Mouse (Mus musculus) heart, embryonic 15.5 days (tissue): ENCODE results near the gene Stat2. TPM values are rescaled to one million over a fixed set of nuclear protein-coding genes. Genes with fewer than 3 reads are reported as not detected.

Source experiments
- ATAC-seq: fragments of 200-750 bp; cut with Nextera tagmentation; replicated peaks from 2 replicates; pipeline ENCODE4 v1.8.0; 2017; ENCODE audit warnings: low read depth, moderate TSS enrichment; ENCODE audit not compliant: insufficient number of reproducible peaks, insufficient read depth, low FRiP score
- H3K27ac ChIP-seq: fragments of 300-500 bp; sonication (generic); 2 replicates; pipeline ENCODE4 v1.5.1; 2015; ENCODE audit warnings: mild to moderate bottlenecking, inconsistent platforms
- H3K27me3 ChIP-seq: fragments of 300-500 bp; sonication (generic); 2 replicates; pipeline ENCODE4 v1.6.1; 2015; ENCODE audit warnings: inconsistent platforms
- H3K36me3 ChIP-seq: fragments of 300-500 bp; sonication (generic); 2 replicates; pipeline ENCODE4 v1.6.1; 2015; ENCODE audit warnings: mild to moderate bottlenecking, inconsistent platforms
- H3K4me1 ChIP-seq: fragments of 300-500 bp; sonication (generic); replicated peaks from 2 replicates; pipeline ENCODE4 v1.6.1; 2015; ENCODE audit warnings: inconsistent platforms
- H3K4me2 ChIP-seq: fragments of 300-500 bp; sonication (generic); 2 replicates; pipeline ENCODE4 v1.6.1; 2015; ENCODE audit warnings: inconsistent platforms, mild to moderate bottlenecking, moderate library complexity
- H3K4me3 ChIP-seq: fragments of 300-500 bp; sonication (generic); 2 replicates; pipeline ENCODE4 v1.5.1; 2015; ENCODE audit warnings: mild to moderate bottlenecking, inconsistent platforms
- H3K9ac ChIP-seq: fragments of 300-500 bp; sonication (generic); 2 replicates; pipeline ENCODE4 v1.6.1; 2015; ENCODE audit warnings: mild to moderate bottlenecking, inconsistent platforms
- H3K9me3 ChIP-seq: fragments of 300-500 bp; sonication (generic); replicated peaks from 2 replicates; pipeline ENCODE4 v1.6.1; 2016; ENCODE audit warnings: inconsistent platforms
- WGBS: fragments of 180-500 bp; shearing (Covaris S2); methylation state at CpG from one replicate; pipeline ENCODE4 v1.1.7; 2015; ENCODE audit warnings: mixed read lengths; 5-methylcytosine and 5-hydroxymethylcytosine counted together
- polyA plus RNA-seq: library from polyadenylated mRNA; unstranded; fragments of >200 nt; fragmentation: Nextera tagmentation; extraction: Ambion mirVana; gene quantifications from 2 replicates; pipeline ENCODE4 v1.2.1, GENCODE M21; 2015

The Stat2 gene
- polyA plus RNA-seq, 1 experiment from 2014 or later, result 9.6 TPM

DNA sequence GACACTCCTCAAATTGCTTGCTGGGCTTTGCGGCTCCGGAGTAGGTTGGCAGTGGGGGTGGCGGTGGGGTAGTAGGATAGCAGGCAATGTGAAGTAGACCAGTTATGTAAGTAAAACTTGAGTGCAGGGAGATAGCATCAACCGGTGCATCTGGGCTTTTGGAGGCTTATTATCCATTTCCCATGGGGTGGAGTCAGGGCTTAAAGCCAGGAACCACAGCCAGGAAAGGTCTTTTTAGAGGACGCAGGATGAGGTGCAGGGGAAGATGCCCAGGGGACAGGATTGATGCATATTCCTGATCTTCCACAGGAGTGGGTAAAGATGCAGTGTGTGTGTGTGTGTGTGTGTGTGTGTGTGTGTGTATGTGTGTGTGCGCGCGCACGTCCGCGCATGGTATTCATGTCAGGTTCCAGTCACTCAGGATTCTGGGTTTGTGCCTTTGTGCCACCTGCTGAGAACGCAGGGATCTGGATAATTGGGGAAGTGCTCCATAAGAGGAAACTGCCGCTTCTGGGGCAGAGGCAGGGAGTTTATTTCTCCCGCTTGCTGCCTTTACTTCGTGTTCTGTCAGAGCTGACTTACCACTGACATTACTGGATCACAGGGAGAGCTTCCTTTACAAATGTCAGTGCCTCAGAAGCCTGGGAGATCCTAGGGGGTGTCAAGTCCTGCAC lies 32.4 kb upstream of the Stat2 start:
- no peak for ATAC-seq
- WGBS, result 75% methylated on average over 15 of the region's 15 CpGs
- Histone ChIP-seq H3K27me3 (no peaks in the 10 kb centered on the region), H3K27ac (no peak overlapping the region), H3K9me3 (no peaks in the 10 kb centered on the region), H3K4me2 (no peak overlapping the region), H3K9ac (no peak overlapping the region), H3K36me3 (peaks cover 24% of the 10 kb centered on the region), H3K4me3 (no peak overlapping the region), H3K4me1 (peaks cover 8% of the 10 kb centered on the region)

- peaks cover 12% of the 10 kb centered on the region for H3K4me1 ChIP-seq
- no peak overlapping the region for H3K4me2 ChIP-seq
- 87% methylated on average over 4 of the region's 4 CpGs for WGBS
- H3K9me3 ChIP-seq, result no peaks in the 10 kb centered on the region
- no peaks in the 10 kb centered on the region for H3K27me3 ChIP-seq
- no peak overlapping the region for H3K9ac ChIP-seq
- H3K4me3 ChIP-seq, result no peak overlapping the region
- ATAC-seq, result no peak
- no peak overlapping the region for H3K27ac ChIP-seq
- peaks cover 29% of the 10 kb centered on the region for H3K36me3 ChIP-seq
Measured at GRCm38 (mm10) chr10:128239140-128239539, 31.2 kb upstream of the Stat2 start.

- H3K9me3 ChIP-seq, result no peaks in the 10 kb centered on the region
- ATAC-seq, result no peak
- no peaks in the 10 kb centered on the region for H3K27me3 ChIP-seq
- H3K4me1 ChIP-seq, result peaks cover 12% of the 10 kb centered on the region
- H3K27ac ChIP-seq, result no peak overlapping the region
- WGBS, result 69% methylated on average over 18 of the region's 18 CpGs
- H3K4me3 ChIP-seq, result no peak overlapping the region
- H3K9ac ChIP-seq, result no peak overlapping the region
- no peak overlapping the region for H3K4me2 ChIP-seq
- H3K36me3 ChIP-seq, result peaks cover 36% of the 10 kb centered on the region
Measured at GRCm38 (mm10) chr10:128240131-128240530, 30.2 kb upstream of the Stat2 start.

DNA sequence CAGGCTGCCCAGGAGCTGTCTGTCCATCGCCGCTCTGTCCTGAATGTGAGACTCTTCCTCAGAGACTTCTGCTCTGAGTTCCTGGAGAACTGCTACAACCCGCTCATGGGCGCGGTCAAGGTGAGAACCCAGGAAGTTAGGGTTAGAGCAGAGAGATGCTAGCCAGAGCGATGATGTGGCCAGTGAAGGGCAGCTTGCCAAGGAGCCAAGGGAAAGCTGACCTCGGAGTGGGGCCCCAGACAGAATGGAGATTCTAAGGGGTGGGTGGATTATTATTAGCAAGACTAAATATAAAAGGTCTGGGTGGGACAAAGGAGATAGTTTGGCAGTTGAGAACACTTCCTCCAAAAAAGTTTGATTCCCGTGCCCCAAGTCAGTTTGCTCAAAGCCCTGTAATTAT lies 27.1 kb upstream of the Stat2 start:
- Histone ChIP-seq H3K4me1 (peaks cover 7% of the 10 kb centered on the region), H3K9me3 (no peaks in the 10 kb centered on the region), H3K4me2 (no peak overlapping the region), H3K4me3 (no peak overlapping the region), H3K9ac (no peak overlapping the region), H3K27ac (peak overlapping the region; percentile 34), H3K27me3 (no peaks in the 10 kb centered on the region), H3K36me3 (peaks cover 56% of the 10 kb centered on the region)
- WGBS, result 77% methylated on average over 8 of the region's 8 CpGs
- ATAC-seq, result no peak

- H3K4me2 ChIP-seq, result no peak overlapping the region
- peaks cover 62% of the 10 kb centered on the region for H3K36me3 ChIP-seq
- H3K27me3 ChIP-seq, result no peaks in the 10 kb centered on the region
- no peak for ATAC-seq
- no peak overlapping the region for H3K4me3 ChIP-seq
- H3K9me3 ChIP-seq, result no peaks in the 10 kb centered on the region
- 92% methylated on average over 15 of the region's 15 CpGs for WGBS
- no peak overlapping the region for H3K9ac ChIP-seq
- H3K27ac ChIP-seq, result no peak overlapping the region
- peaks cover 7% of the 10 kb centered on the region for H3K4me1 ChIP-seq
Measured at GRCm38 (mm10) chr10:128244121-128244520, 26.2 kb upstream of the Stat2 start.

GRCm38 (mm10) chr10:128247020-128247732 lies 23.2 kb upstream of the Stat2 start:
- Histone ChIP-seq H3K27ac (peak overlapping the region; percentile 59), H3K36me3 (peaks cover 69% of the 10 kb centered on the region), H3K4me2 (peak overlapping the region; percentile 47), H3K27me3 (no peaks in the 10 kb centered on the region), H3K9me3 (no peaks in the 10 kb centered on the region), H3K9ac (no peak overlapping the region), H3K4me3 (peak overlapping the region; percentile 26), H3K4me1 (peaks cover 7% of the 10 kb centered on the region)
- WGBS, result 71% methylated on average over 17 of the region's 17 CpGs
- ATAC-seq, result no peak

DNA sequence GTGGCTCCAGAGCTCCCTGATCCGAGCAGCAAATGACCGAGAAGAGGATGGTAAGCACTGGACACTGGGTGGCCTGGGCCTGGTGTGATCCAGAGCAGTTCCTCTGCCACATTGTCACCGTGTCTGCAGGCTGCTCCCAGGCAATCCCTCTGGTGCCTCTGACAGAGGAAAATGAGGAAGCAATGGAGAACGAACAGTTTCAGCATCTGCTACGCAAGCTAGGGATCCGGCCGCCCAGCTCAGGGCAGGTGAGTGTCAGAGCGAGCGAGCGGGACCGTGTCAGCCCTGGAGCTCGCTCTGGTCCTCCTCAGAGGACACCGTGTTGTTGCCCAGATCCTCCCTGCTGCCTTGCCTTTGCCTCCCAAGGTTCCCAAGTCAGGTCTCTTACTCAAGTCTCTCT lies 19.8 kb upstream of the Stat2 start:
- H3K36me3 ChIP-seq, result peaks cover 58% of the 10 kb centered on the region
- 94% methylated on average over 13 of the region's 13 CpGs for WGBS

DNA sequence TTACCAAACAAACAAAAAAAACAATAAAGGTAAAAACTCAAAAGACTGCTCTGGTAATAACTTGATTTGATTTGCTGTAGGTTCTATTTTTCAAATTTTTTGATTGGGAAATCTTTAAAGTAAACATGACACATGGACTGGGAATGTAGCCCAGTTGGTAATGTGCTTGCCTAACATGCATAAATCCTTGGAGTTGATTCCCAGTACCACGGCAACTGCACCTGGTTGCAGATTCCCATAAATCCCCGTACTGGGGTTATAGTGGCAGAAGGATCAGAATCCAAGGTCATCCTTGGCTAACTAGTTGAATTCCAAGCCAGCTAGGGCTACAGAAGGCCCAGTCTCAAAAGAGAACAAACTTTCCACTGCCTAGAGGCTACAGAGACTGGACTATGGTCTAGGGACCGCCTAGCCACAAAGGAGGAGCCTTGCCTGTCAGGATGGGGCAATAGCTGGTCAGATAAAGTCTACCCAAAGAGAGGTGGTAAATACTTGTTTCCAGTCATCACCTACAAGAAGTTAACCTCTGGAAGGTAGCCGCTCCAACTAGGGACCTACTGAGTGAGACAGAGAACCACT lies 16.6 kb upstream of the Stat2 start, which contains the start of gene Apon:
Gene Apon (plus strand): TSS at position 420 of the 579 bp plus-strand sequence.
- ATAC-seq, result no peak
- no peak within 1 kb of the TSS for H3K27ac ChIP-seq
- 79% methylated on average over 4 of the region's 4 CpGs for WGBS
- H3K36me3 ChIP-seq, result peaks cover 39% of the 10 kb centered on the region
- H3K9ac ChIP-seq, result no peak within 1 kb of the TSS
- H3K4me2 ChIP-seq, result no peak within 1 kb of the TSS
- no peaks in the 10 kb centered on the region for H3K27me3 ChIP-seq
- H3K4me1 ChIP-seq, result no peaks in the 10 kb centered on the region
- H3K4me3 ChIP-seq, result no peak within 1 kb of the TSS
- no peaks in the 10 kb centered on the region for H3K9me3 ChIP-seq

More for the DNA sequence above, 19.8 kb upstream of the Stat2 start:
- Histone ChIP-seq H3K4me2 (no peak overlapping the region), H3K9ac (no peak overlapping the region), H3K27ac (no peak overlapping the region), H3K4me1 (no peaks in the 10 kb centered on the region), H3K27me3 (no peaks in the 10 kb centered on the region), H3K9me3 (no peaks in the 10 kb centered on the region), H3K4me3 (no peak overlapping the region)
- ATAC-seq, result no peak

DNA sequence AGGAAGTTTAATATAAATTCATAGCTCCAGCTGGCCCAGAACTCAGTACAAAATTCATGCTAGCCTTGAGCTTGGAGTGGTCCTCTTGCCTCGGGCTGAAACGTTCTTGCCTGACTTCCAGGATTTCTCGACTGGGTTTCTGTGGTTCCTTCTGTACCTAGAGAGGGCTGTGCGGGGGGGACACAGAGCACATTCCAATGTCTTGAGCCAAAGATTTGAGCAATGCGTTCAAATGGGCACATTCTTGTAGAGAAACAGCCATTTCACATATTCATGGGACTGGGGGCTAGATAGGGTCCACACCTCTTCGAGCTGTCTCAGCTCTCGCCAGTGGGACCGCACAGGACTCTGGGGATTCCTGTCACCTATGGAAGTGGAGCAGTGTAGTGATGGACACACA lies 14.4 kb upstream of the Stat2 start:
- no peak for ATAC-seq
- 86% methylated on average over 8 of the region's 8 CpGs for WGBS

GRCm38 (mm10) chr10:128256328-128256727 lies 14.0 kb upstream of the Stat2 start:
- H3K4me1 ChIP-seq, result no peaks in the 10 kb centered on the region
- H3K4me2 ChIP-seq, result no peak overlapping the region
- H3K27me3 ChIP-seq, result no peaks in the 10 kb centered on the region
- H3K27ac ChIP-seq, result no peak overlapping the region
- ATAC-seq, result no peak
- 85% methylated on average over 8 of the region's 8 CpGs for WGBS
- H3K4me3 ChIP-seq, result no peak overlapping the region
- H3K36me3 ChIP-seq, result peaks cover 15% of the 10 kb centered on the region
- H3K9ac ChIP-seq, result no peak overlapping the region
- no peaks in the 10 kb centered on the region for H3K9me3 ChIP-seq

More for the DNA sequence above, 14.4 kb upstream of the Stat2 start:
- Histone ChIP-seq H3K9me3 (no peaks in the 10 kb centered on the region), H3K27ac (no peak overlapping the region), H3K9ac (no peak overlapping the region), H3K4me2 (no peak overlapping the region), H3K27me3 (no peaks in the 10 kb centered on the region), H3K36me3 (peaks cover 19% of the 10 kb centered on the region), H3K4me3 (no peak overlapping the region), H3K4me1 (no peaks in the 10 kb centered on the region)

DNA sequence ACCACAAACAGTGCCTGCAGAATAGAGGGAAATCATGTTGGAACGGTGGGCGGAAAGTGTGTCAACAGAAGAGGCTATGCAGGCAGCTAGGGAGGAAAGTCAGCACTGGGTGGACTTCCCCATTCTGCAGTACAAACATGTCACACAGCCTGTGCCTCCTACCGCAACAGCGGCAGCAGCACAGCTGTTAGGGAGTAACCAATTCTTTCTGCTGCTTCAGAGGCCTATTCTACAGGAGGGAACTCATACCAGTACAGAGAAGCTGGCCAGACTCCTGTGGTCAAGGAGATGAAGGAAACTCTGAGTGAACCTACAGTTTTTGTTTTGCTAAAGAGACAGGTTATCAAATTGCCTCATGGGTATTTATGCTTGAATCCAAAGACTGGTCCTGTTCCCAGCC lies 11.4 kb upstream of the Stat2 start:
- peak; percentile 47; the same call in 1 of the 2 replicates for ATAC-seq
- no peak overlapping the region; the same call in 1 of the 2 replicates for H3K27ac ChIP-seq
- H3K27me3 ChIP-seq, result no peaks in the 10 kb centered on the region
- H3K4me3 ChIP-seq, result no peak overlapping the region
- no peak overlapping the region for H3K9ac ChIP-seq
- no peaks in the 10 kb centered on the region for H3K9me3 ChIP-seq
- H3K4me2 ChIP-seq, result no peak overlapping the region
- H3K36me3 ChIP-seq, result no peaks in the 10 kb centered on the region
- H3K4me1 ChIP-seq, result no peaks in the 10 kb centered on the region
- WGBS, result 68% methylated on average over 4 of the region's 4 CpGs
